Mouse (Mus musculus) intestine, postnatal 0 days (tissue): ENCODE results near the gene Sh2d3c. TPM values are rescaled to one million over a fixed set of nuclear protein-coding genes. Genes with fewer than 3 reads are reported as not detected.

Source experiments
- ATAC-seq: fragments of 200-750 bp; cut with Nextera tagmentation; 2 replicates; pipeline ENCODE4 v1.8.0; 2017; ENCODE audit warnings: mild to moderate bottlenecking, moderate TSS enrichment, moderate library complexity
- H3K27ac ChIP-seq: fragments of 300-500 bp; sonication (generic); 2 replicates; pipeline ENCODE4 v1.5.1; 2014; ENCODE audit warnings: mild to moderate bottlenecking, low read depth, low read length, moderate library complexity
- H3K27me3 ChIP-seq: fragments of 300-500 bp; sonication (generic); replicated peaks from 2 replicates; pipeline ENCODE4 v1.6.1; 2014; ENCODE audit warnings: low read length, mixed read lengths; ENCODE audit not compliant: control insufficient read depth, insufficient read depth
- H3K36me3 ChIP-seq: fragments of 300-500 bp; sonication (generic); 2 replicates; pipeline ENCODE4 v1.6.1; 2014; ENCODE audit warnings: mild to moderate bottlenecking, moderate library complexity; ENCODE audit not compliant: control insufficient read depth, insufficient read depth
- H3K4me1 ChIP-seq: fragments of 300-500 bp; sonication (generic); replicated peaks from 2 replicates; pipeline ENCODE4 v1.6.1; 2014; ENCODE audit warnings: antibody characterized with exemption, low read length, mixed read lengths; ENCODE audit not compliant: control insufficient read depth, insufficient read depth
- H3K4me2 ChIP-seq: fragments of 300-500 bp; sonication (generic); replicated peaks from 2 replicates; pipeline ENCODE4 v1.6.1; 2014; ENCODE audit warnings: low read depth, mild to moderate bottlenecking, moderate library complexity
- H3K4me3 ChIP-seq: fragments of 300-500 bp; sonication (generic); 2 replicates; pipeline ENCODE4 v1.5.1; 2014; ENCODE audit warnings: low read depth, low read length
- H3K9ac ChIP-seq: fragments of 300-500 bp; sonication (generic); 2 replicates; pipeline ENCODE4 v1.6.1; 2014; ENCODE audit warnings: mild to moderate bottlenecking, low read depth, low read length
- H3K9me3 ChIP-seq: fragments of 300-500 bp; sonication (generic); 2 replicates; pipeline ENCODE4 v1.6.1; 2016; ENCODE audit warnings: mixed run types; ENCODE audit not compliant: control insufficient read depth
- CTCF ChIP-seq: sonication (generic); IDR thresholded peaks from 2 replicates; pipeline ENCODE4 v1.5.1; 2016; ENCODE audit warnings: low read depth, mild to moderate bottlenecking, control low read depth, antibody characterized with exemption, moderate library complexity
- WGBS: fragments of 180-500 bp; shearing (Covaris S2); extraction: QIAGEN DNeasy Blood & Tissue Kit; methylation state at CpG from one replicate; pipeline ENCODE4 v1.1.7; 2014; 5-methylcytosine and 5-hydroxymethylcytosine counted together
- polyA plus RNA-seq: library from polyadenylated mRNA; unstranded; fragments of >200 nt; fragmentation: Nextera tagmentation; extraction: Ambion mirVana; gene quantifications from 2 replicates; pipeline ENCODE4 v1.2.1, GENCODE M21; 2015

The Sh2d3c gene
- polyA plus RNA-seq, 1 experiment from 2014 or later, result 11.2 TPM

DNA sequence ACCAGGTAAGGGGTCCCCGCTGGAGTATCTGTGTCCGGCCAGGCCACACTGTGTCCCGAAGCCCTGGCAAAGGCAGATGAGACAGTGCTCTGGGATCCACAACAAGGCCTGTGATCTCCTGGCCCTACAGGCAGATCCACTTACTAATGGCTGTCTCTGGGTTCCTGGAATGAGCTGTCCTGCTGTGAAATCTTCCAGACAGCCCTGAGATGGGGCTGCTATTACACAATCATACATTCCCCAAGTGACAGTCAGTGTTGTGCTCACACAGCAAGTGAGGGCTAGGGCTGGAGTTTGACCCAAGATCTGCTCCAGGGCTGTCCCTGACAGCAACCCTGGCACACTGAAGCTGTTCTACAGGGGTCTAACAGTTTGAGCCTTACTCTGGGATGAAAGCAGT, 35.0 kb upstream of the Sh2d3c start:
- Histone ChIP-seq H3K4me2 (no peak overlapping the region), H3K9ac (no peak overlapping the region), H3K27ac (no peak overlapping the region; the same call in 1 of the 2 replicates), H3K27me3 (no peaks in the 10 kb centered on the region), H3K4me1 (peaks cover 4% of the 10 kb centered on the region; the same call in 1 of the 2 replicates), H3K4me3 (no peak overlapping the region), H3K36me3 (peaks cover 70% of the 10 kb centered on the region), H3K9me3 (no peaks in the 10 kb centered on the region)
- ATAC-seq, result peak; percentile 32; the same call in 1 of the 2 replicates
- 89% methylated on average over 3 of the region's 3 CpGs for WGBS
- TF ChIP-seq CTCF, result no peak

DNA sequence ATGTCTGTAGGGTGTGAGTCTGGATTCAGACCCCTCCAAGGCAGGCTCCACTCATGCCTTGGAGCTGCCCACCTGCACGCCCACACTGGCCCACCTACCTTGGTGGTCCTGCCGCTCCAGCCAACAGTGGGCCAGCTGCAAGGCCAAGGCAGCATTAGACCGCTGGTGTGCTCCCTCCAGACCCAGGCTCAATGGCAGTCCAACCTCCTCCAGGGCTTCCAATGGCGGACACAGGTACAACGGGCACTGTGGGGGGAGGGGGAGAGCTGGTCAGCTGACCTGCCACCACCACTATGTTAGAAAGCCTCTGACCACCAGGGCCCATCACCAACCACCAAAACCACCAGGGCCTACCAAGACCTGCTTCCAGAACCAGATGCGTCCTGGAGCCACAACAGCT, 34.2 kb upstream of the Sh2d3c start:
- ATAC-seq, result no peak

DNA sequence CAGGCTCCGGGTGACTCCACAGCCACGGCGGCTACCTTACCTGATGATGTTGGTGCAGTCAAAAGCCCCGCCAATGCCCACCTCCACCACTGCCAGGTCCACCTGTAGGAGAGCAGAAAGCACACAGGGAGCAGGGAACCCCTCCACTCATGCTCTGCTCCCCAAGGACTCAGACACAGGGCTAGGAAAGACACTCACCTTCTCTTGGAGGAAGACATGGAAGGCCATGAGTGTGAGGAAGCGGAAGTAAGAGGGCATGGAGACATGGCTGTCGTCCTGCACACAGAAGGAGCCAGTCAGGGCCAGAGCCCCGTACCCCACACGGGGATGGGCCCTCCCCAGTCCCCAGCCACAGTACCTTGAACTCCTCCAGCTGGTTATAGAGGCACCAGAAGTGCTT, 33.3 kb upstream of the Sh2d3c start:
- Histone ChIP-seq H3K9ac (no peak overlapping the region), H3K4me2 (no peak overlapping the region), H3K27ac (no peak overlapping the region), H3K9me3 (no peaks in the 10 kb centered on the region), H3K4me1 (no peaks in the 10 kb centered on the region), H3K27me3 (no peaks in the 10 kb centered on the region), H3K36me3 (peaks cover 54% of the 10 kb centered on the region), H3K4me3 (no peak overlapping the region)
- 92% methylated on average over 8 of the region's 8 CpGs for WGBS
- no peak for TF ChIP-seq CTCF
- no peak for ATAC-seq

More for the DNA sequence above, 34.2 kb upstream of the Sh2d3c start:
- no peaks in the 10 kb centered on the region for H3K4me1 ChIP-seq
- H3K4me3 ChIP-seq, result no peak overlapping the region
- peaks cover 62% of the 10 kb centered on the region for H3K36me3 ChIP-seq
- H3K9ac ChIP-seq, result no peak overlapping the region
- H3K27ac ChIP-seq, result peak overlapping the region; percentile 28; the same call in 1 of the 2 replicates
- H3K9me3 ChIP-seq, result no peaks in the 10 kb centered on the region
- no peaks in the 10 kb centered on the region for H3K27me3 ChIP-seq
- WGBS, result 86% methylated on average over 6 of the region's 6 CpGs
- H3K4me2 ChIP-seq, result no peak overlapping the region
- no peak for TF ChIP-seq CTCF

DNA sequence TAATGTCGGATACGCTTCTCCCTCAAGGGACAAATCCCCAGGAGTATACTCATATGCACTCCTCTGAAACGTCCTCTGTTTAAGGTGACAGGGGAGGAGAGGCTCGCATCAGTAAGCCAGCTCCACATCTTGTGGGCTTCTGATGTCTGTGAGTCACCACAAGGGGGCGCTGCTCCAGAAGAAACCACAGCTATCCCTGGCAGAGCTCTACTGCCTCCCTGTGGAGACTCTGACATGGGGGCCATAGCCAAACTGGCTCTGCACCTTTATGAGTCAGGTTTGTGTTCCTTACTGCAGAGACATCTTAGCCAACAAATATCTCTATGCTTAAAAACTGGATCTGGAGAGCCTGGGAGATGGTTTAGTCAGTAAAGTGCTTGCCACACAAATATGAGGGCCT, 31.4 kb upstream of the Sh2d3c start:
- Histone ChIP-seq H3K4me2 (no peak overlapping the region), H3K27me3 (no peaks in the 10 kb centered on the region), H3K9me3 (no peaks in the 10 kb centered on the region), H3K36me3 (peaks cover 38% of the 10 kb centered on the region; the same call in 1 of the 2 replicates), H3K4me3 (no peak overlapping the region), H3K27ac (no peak overlapping the region), H3K9ac (no peak overlapping the region), H3K4me1 (peaks cover 4% of the 10 kb centered on the region)
- WGBS, result 25% methylated on average over 5 of the region's 5 CpGs
- peak; percentile 100 for TF ChIP-seq CTCF
- peak; percentile 18; the same call in 1 of the 2 replicates for ATAC-seq

DNA sequence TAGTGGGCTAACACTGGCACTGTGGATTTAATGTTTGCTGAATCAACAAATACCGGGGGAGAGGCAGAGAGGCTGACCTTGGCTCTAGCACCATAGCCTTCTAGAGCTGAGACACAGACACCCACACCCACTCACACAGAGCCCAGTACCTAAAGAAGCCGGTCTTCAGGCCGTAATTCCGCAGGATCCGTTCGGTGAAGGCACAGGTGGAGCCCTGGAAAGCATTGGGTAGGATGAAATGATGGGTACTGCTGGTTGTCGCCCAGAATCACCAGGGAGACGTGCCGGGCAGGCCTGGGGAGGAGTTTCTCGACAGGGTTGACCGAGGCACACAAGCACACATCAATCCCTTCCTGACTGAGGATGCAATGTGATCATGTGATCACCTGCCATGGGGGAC, 29.8 kb upstream of the Sh2d3c start:
- ATAC-seq, result no peak
- no peak overlapping the region for H3K4me3 ChIP-seq
- no peaks in the 10 kb centered on the region for H3K9me3 ChIP-seq
- no peaks in the 10 kb centered on the region for H3K27me3 ChIP-seq
- no peak overlapping the region for H3K4me2 ChIP-seq
- H3K36me3 ChIP-seq, result peaks cover 22% of the 10 kb centered on the region; the same call in 1 of the 2 replicates
- peaks cover 4% of the 10 kb centered on the region for H3K4me1 ChIP-seq
- no peak for TF ChIP-seq CTCF
- H3K9ac ChIP-seq, result no peak overlapping the region
- H3K27ac ChIP-seq, result no peak overlapping the region
- 62% methylated on average over 11 of the region's 11 CpGs for WGBS

DNA sequence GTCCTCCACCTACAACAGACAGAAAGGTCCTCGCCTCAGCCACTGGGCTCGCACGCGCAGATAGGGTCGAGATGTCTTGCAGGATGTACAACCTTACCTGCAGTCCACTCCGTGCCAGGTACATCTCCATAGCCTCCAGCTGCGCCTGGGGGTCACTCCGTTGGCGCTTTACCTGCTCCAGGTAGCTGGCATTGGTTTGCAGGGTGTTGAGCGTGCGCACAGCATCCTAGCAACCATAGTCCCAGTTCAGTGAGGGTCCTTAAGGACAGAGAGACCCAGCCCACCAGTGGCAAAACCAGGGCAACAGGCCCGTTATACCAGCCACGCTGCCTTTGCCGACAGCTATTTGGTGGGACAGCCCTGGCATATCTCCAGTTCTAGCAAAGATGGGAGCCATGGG, 28.4 kb upstream of the Sh2d3c start:
- no peaks in the 10 kb centered on the region for H3K27me3 ChIP-seq
- H3K4me3 ChIP-seq, result no peak overlapping the region
- H3K9ac ChIP-seq, result no peak overlapping the region
- ATAC-seq, result no peak
- peaks cover 8% of the 10 kb centered on the region; the same call in 1 of the 2 replicates for H3K36me3 ChIP-seq
- no peak for TF ChIP-seq CTCF
- peak overlapping the region; percentile 88; the same call in 1 of the 2 replicates for H3K4me2 ChIP-seq
- no peak overlapping the region for H3K27ac ChIP-seq
- peaks cover 4% of the 10 kb centered on the region for H3K4me1 ChIP-seq
- H3K9me3 ChIP-seq, result no peaks in the 10 kb centered on the region
- 89% methylated on average over 14 of the region's 14 CpGs for WGBS

DNA sequence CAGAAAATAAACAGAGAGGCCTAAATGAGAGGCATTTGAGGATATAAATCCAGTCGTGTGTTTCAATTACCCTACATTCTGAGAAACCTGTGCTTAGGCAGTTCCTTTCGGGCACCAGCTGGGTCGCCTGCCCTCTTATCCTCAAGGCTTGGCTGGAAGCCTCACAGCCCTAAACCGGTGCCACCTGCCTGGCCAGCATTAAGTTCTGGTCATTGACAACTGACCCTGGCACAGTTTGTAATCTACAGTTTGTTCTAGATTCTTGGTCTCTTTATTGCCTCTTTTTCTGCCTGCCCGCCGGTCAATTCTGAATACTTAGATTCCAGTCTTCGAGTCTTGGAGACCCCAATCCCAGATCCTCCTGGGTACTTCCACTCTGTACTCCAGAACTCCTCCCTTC, 27.6 kb upstream of the Sh2d3c start:
- Histone ChIP-seq H3K9ac (peak overlapping the region; percentile 67), H3K4me1 (peaks cover 4% of the 10 kb centered on the region), H3K4me3 (peak overlapping the region; percentile 62), H3K9me3 (no peaks in the 10 kb centered on the region), H3K27ac (no peak overlapping the region), H3K4me2 (peak overlapping the region; percentile 88), H3K27me3 (no peaks in the 10 kb centered on the region), H3K36me3 (no peaks in the 10 kb centered on the region; the same call in 1 of the 2 replicates)
- WGBS, result 10% methylated on average over 7 of the region's 7 CpGs
- no peak for TF ChIP-seq CTCF
- ATAC-seq, result no peak
